Mouse (Mus musculus): ENCODE measurements around the gene Btbd35f1. TPM values are rescaled to one million over a fixed set of nuclear protein-coding genes. Genes with fewer than 3 reads are reported as not detected.
"Not testable (repeated sequence)": the region's sequence is repeated elsewhere in the genome, so short reads cannot be mapped to it uniquely, and the experiment has no call there.

Gene Btbd35f1
- not detected for total RNA-seq (2021)

DNA sequence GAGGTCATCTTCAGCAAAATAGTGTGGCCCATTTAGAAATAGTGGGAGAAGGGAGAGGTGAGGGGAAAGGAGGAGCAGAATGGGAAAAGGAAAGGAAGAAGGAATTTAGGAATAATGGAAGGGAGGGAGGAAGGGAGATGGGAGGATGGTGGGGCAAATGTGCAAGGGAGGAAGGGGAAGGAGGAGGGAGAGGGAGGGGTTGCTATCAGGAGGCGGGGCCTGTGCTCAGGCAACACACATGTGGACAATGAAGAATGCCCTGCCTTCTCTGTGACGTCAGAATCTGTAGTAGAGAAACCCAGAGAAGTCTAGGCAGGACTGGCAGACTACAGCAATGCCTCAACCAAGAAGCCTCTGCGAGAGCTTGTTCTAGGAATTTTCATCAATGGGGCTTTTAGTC, at the start of gene Btbd35f1:
Btbd35f1 (plus strand) TSS at position 301 of the 400 bp plus-strand sequence.
- not testable (repeated sequence) for DNase-seq

DNA sequence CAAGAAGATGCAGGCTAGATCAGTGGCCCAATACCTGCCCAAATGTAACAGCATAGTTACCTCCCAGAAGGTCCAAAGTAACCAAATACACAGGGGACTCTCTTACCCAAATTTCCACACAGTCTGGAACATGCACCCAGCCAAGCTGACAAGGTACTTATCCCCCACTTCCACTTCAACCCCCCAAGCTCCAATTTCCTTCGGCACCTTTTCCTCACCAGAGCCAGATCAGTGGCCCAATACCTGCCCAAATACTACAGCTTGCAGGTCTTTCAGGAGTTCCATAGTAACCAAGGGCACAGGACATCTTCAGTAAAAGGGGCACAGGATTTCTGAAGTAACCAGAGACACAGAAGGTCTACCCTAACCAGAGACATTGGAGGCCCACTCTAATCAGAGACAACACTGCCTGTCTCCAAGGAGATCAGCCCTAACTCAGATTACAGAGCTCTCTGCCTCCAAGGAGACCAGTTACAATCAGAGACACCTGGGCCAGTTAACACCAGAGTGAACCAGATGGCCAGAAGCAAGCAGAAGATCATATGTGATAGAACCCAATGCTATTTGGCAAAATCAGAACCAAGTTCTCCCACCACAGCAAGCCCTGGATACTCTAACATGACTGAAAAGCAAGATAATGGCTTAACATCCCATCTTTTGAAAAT, 31.2 kb downstream of the Btbd35f1 start:
- DNase-seq; intact Hi-C loops (cut with DNase I): not testable (repeated sequence)

More for the DNA sequence above, at the start of gene Btbd35f1:
- intact Hi-C loops (cut with DNase I): not testable (repeated sequence)

DNA sequence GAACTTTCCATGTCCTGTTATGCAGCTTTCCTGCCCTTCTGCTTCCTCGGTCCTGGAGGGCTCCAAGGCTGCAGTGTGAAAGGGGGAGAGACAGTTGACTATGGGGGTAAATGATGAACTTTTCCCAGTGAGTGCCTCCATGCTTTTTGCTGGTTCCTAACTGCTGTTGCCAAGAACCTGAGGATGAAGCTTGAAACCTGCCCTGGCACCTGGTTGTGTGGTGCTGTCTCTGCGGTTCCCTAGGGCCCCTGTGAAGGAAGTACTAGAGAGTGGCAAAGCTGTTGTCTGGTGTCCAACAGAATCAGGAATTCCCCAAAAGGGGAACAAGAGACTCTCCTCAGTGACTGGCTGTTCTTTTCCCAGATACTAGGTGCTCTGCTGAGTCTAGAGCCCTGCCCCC, 41.2 kb downstream of the Btbd35f1 start:
- DNase-seq; intact Hi-C loops (cut with DNase I): not testable (repeated sequence)

DNA sequence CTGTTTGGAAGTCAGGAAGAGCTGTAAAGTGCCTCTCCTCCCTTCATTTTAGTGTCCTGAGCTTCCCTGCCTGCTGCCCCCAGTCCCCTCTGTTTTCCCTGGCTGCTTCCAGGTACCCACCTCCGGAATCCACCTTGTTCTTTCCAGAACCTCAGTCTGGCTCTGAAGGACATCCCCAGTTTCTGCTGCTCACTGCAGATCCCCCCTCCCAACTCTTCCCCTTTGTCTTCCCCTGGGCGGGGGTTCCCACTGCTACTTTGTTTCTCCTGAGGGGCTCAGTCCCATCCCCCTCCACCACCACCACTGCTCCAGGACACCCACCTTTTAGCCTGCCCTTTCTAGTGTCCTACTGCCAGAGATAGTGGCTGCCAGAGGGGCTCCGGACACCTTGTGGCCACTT, 41.6 kb downstream of the Btbd35f1 start:
- DNase-seq; intact Hi-C loops (cut with DNase I): not testable (repeated sequence)

Other genes with a start within 250 kb of the Btbd35f1 start
- gene Gm5926, start 90.7 kb downstream of the Btbd35f1 start, total RNA-seq (2021): not detected
- gene Btbd35f21, start 166.1 kb downstream of the Btbd35f1 start, total RNA-seq (2021): not detected

All from left cerebral cortex, postnatal 4 days (tissue).